Mouse (Mus musculus) testis, postnatal 10 days (tissue): ENCODE measurements around the gene Inafm2.

ENCODE experiments used
- DNase-seq: peaks from one replicate; pipeline ENCODE4 v3.0.0; 2021; ENCODE audit warnings: low spot score

The Inafm2 gene

GRCm38 (mm10) chr2:118745232-118745884 lies at the start of gene Inafm2:
Gene Inafm2, plus strand, starts transcription at chr2:118745758.
- peak; percentile 87 for DNase-seq

- DNase-seq = peak; percentile 75
Measured at GRCm38 (mm10) chr2:118696451-118697308, 48.9 kb upstream of the Inafm2 start.

GRCm38 (mm10) chr2:118697311-118697877 lies 48.2 kb upstream of the Inafm2 start:
- no peak for DNase-seq

GRCm38 (mm10) chr2:118697955-118698354 lies 47.6 kb upstream of the Inafm2 start:
- DNase-seq = peak; percentile 70

- DNase-seq = peak; percentile 95
Measured at GRCm38 (mm10) chr2:118700179-118701062, 45.1 kb upstream of the Inafm2 start.

GRCm38 (mm10) chr2:118701161-118701560 lies 44.4 kb upstream of the Inafm2 start:
- no peak for DNase-seq

- no peak for DNase-seq
Measured at GRCm38 (mm10) chr2:118701971-118702882, 43.3 kb upstream of the Inafm2 start.

- peak; percentile 69 for DNase-seq
Measured at GRCm38 (mm10) chr2:118702883-118703761, 42.4 kb upstream of the Inafm2 start.

GRCm38 (mm10) chr2:118703913-118704730 lies 41.4 kb upstream of the Inafm2 start, which contains the start of gene Ankrd63:
Gene Ankrd63, minus strand, starts transcription at chr2:118703963.
- DNase-seq = peak; percentile 62

- no peak for DNase-seq
Measured at GRCm38 (mm10) chr2:118706436-118706835, 39.1 kb upstream of the Inafm2 start.

GRCm38 (mm10) chr2:118708472-118708871 lies 37.1 kb upstream of the Inafm2 start:
- no peak for DNase-seq

GRCm38 (mm10) chr2:118709655-118710221 lies 35.8 kb upstream of the Inafm2 start:
- no peak for DNase-seq

- peak; percentile 77 for DNase-seq
Measured at GRCm38 (mm10) chr2:118711038-118711494, 34.5 kb upstream of the Inafm2 start.

GRCm38 (mm10) chr2:118713631-118714030 lies 31.9 kb upstream of the Inafm2 start:
- no peak for DNase-seq

- DNase-seq = no peak
Measured at GRCm38 (mm10) chr2:118714230-118714629, 31.3 kb upstream of the Inafm2 start.

GRCm38 (mm10) chr2:118716677-118717076 lies 28.9 kb upstream of the Inafm2 start:
- peak; percentile 22 for DNase-seq

GRCm38 (mm10) chr2:118723693-118724486 lies 21.7 kb upstream of the Inafm2 start:
- peak; percentile 25 for DNase-seq
